Mouse (Mus musculus): ENCODE measurements around the gene Arhgdia.
"Not testable (repeated sequence)": the region's sequence is repeated elsewhere in the genome, so short reads cannot be mapped to it uniquely, and the experiment has no call there.

Gene Arhgdia

DNA sequence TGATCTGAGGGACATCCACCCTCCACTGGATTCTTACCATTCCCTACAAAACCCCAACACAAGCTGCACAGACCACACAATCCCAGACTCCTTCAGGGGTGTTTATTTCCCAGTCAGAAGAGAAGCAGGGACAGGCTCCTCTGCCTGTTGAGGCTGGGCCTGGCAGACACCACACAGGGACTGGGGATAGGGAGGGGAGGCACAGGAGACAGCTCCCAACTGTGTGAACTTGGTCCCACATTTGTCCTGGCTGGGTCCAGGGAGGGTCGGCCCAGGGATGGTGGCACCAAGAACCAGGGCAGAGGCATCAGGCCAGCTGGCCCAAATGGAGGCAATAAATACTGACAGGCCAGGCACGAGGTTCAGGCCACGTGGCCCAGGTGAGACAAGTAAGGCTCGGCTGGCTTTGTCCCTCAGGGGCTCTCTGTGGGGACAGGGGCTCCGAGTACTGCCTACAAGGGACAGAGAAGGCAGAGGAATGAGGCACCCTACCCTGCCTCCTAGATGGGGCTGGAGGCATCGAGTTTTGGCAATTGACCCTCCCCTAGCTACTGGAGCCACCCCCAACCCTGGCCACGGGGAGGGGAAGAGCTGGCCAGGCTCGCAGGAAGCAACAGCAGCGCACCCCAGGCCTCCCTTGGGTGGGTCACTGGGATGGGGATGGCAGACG, 3.3 kb downstream of the Arhgdia start:
- peak in 1 of 2 experiments; percentile 10 for DNase-seq

GRCm38 (mm10) chr11:120577211-120578023, 4.0 kb downstream of the Arhgdia start:
- DNase-seq: peak; percentile 12 to 28

DNA sequence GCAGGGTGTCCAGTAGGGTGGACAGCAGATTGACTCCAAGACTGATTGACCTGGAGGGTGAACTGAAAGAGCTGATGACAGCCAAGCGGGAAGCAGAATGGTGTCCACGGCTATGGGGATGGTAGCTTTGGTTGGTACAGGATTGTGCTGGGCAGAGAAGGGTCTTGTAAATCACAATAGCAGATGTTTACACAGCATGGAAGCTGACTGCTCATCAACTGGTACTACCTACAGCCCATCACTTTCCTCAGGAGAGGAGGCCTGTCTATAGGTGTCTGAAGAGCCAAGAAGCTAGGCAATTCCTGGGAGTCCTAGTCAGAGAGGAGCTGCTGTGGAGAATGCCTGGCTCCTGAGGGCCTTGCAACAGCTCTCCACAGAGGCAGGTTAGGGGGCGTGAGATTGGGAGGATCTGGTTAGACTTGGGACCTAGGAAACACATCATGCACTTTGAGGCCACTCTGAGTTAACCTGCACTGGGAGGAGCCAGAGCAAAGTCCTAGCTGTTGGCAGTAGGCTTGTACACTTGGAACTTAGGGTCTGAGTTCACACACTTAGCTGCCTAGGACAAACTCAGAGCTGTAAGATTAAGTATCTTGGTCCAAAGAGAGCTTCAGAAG, 5.0 kb downstream of the Arhgdia start:
- no peak for DNase-seq

- no peak for DNase-seq
Observed at GRCm38 (mm10) chr11:120575940-120576339, 5.5 kb downstream of the Arhgdia start.

DNA sequence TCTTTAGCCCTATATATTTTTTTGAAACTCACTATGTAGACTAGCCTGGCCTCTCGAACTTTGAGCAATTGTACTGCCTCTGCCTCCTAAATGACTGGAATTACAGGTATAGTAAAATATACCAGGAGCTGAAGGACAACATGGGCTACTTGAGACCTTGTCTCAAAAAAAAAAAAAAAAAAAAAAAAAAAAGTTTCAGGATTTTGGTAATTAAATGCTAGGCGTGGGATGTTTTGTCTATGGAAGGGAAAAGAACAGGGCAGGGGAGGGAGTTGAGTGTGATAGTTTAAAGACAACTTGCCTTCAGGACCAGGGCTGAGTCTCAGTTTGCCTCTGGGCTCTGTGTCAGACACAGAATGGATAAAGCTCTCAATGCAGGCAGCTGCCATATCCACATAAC, 6.4 kb downstream of the Arhgdia start:
- DNase-seq: no peak

- no peak for DNase-seq
Observed at GRCm38 (mm10) chr11:120574278-120574600, 7.2 kb downstream of the Arhgdia start.

GRCm38 (mm10) chr11:120573585-120574277, 7.7 kb downstream of the Arhgdia start:
- DNase-seq: no peak

- peak; percentile 99 to 100 for DNase-seq
Observed at GRCm38 (mm10) chr11:120572752-120573584, 8.5 kb downstream of the Arhgdia start, which contains the start of gene P4hb. TSS of gene P4hb (minus strand) at chr11:120573253.

- DNase-seq: no peak
Observed at GRCm38 (mm10) chr11:120572417-120572751, 9.0 kb downstream of the Arhgdia start.

- no peak for DNase-seq
Observed at GRCm38 (mm10) chr11:120571754-120572416, 9.5 kb downstream of the Arhgdia start.

GRCm38 (mm10) chr11:120571122-120571521, 10.3 kb downstream of the Arhgdia start:
- no peak for DNase-seq

- DNase-seq: no peak
Observed at GRCm38 (mm10) chr11:120568324-120568723, 13.1 kb downstream of the Arhgdia start.

GRCm38 (mm10) chr11:120565114-120565513, 16.3 kb downstream of the Arhgdia start:
- no peak for DNase-seq

- no peak for DNase-seq
Observed at GRCm38 (mm10) chr11:120562949-120563348, 18.5 kb downstream of the Arhgdia start.

- DNase-seq: no peak
Observed at GRCm38 (mm10) chr11:120560952-120561728, 20.3 kb downstream of the Arhgdia start.

DNA sequence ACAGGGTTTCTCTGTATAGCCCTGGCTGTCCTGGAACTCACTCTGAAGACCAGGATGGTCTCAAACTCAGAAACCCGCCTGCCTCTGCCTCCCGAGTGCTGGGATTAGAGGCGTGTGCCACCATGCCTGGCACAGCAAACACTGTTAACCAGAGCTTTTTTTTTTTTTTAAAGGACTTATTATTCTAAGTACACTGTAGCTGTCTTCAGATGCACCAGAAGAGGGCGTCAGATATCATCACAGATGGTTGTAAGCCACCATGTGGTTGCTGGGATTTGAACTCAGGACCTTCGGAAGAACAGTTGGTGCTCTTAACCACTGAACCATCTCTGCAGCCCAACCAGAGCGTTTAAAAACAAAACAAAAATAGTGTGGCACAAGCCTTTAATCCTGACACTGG, 22.6 kb downstream of the Arhgdia start:
- DNase-seq: not testable (repeated sequence)

GRCm38 (mm10) chr11:120555260-120555659, 26.2 kb downstream of the Arhgdia start:
- no peak for DNase-seq

- DNase-seq: no peak
Observed at GRCm38 (mm10) chr11:120554834-120555233, 26.6 kb downstream of the Arhgdia start.

- no peak for DNase-seq
Observed at GRCm38 (mm10) chr11:120552736-120553135, 28.7 kb downstream of the Arhgdia start.

- DNase-seq: no peak
Observed at GRCm38 (mm10) chr11:120550810-120551440, 30.5 kb downstream of the Arhgdia start, which contains the start of gene Ppp1r27. TSS of gene Ppp1r27 (minus strand) at chr11:120551132.
